Mouse (Mus musculus): ENCODE measurements at regions not wholly inside any gene's neighbourhood (a gene's known extent, or its start where the extent isn't known, plus 50 kb on each side); places are given as distances from the start of the nearest gene placed in this dataset.
A peak's percentile ranks its signal among the peaks of the same experiment; 100 is the strongest.

GRCm38 (mm10) chr6:117611281-117611680 is 229.7 kb upstream of the Zfp637 start:
- H3K4me3 ChIP-seq (replicated peaks; ENCODE audit: low read length) = no peak overlapping the region
- no peak overlapping the region for H3K9ac ChIP-seq (ENCODE audit: low read depth, low read length, severe bottlenecking)
- no peak overlapping the region for H3K4me2 ChIP-seq (replicated peaks; ENCODE audit: low read depth, low read length, severe bottlenecking)
- no peaks in the 10 kb centered on the region for H3K27me3 ChIP-seq (ENCODE audit: control insufficient read depth, insufficient read depth, low read length)
- no peak overlapping the region for H3K27ac ChIP-seq (replicated peaks; ENCODE audit: low read depth, low read length)
- DNase-seq (ENCODE audit: low spot score) = no peak
- peaks cover 25% of the 10 kb centered on the region for H3K4me1 ChIP-seq (ENCODE audit: control insufficient read depth, insufficient read depth, low read length)
- 0 out of 2 replicates have a peak, but pooled peaks cover 5% of the 10 kb centered on the region for H3K9me3 ChIP-seq (ENCODE audit: control insufficient read depth, low read length)
- WGBS = 78% methylated on average over 10 of the region's 10 CpGs
- no peak for TF ChIP-seq POLR2A (IDR thresholded peaks at IDR 0.05; ENCODE audit: borderline replicate concordance, extremely low read depth, insufficient read depth, insufficient read length)
- ATAC-seq (ENCODE audit: low FRiP score, low read depth) = no peak
- H3K36me3 ChIP-seq (ENCODE audit: control insufficient read depth, insufficient read depth, low read length) = no peaks in the 10 kb centered on the region

GRCm38 (mm10) chr6:117611965-117612364 is 229.0 kb upstream of the Zfp637 start:
- TF ChIP-seq POLR2A (IDR thresholded peaks at IDR 0.05; ENCODE audit: borderline replicate concordance, extremely low read depth, insufficient read depth, insufficient read length) = no peak
- WGBS = 90% methylated on average over 8 of the region's 8 CpGs
- H3K4me1 ChIP-seq (ENCODE audit: control insufficient read depth, insufficient read depth, low read length) = peaks cover 25% of the 10 kb centered on the region
- H3K27ac ChIP-seq (replicated peaks; ENCODE audit: low read depth, low read length) = no peak overlapping the region
- H3K9ac ChIP-seq (ENCODE audit: low read depth, low read length, severe bottlenecking) = no peak overlapping the region
- no peak overlapping the region for H3K4me3 ChIP-seq (replicated peaks; ENCODE audit: low read length)
- H3K9me3 ChIP-seq (ENCODE audit: control insufficient read depth, low read length) = 0 out of 2 replicates have a peak, but pooled peaks cover 5% of the 10 kb centered on the region
- no peak for DNase-seq (ENCODE audit: low spot score)
- no peak overlapping the region for H3K4me2 ChIP-seq (replicated peaks; ENCODE audit: low read depth, low read length, severe bottlenecking)
- no peak for ATAC-seq (ENCODE audit: low FRiP score, low read depth)
- H3K36me3 ChIP-seq (ENCODE audit: control insufficient read depth, insufficient read depth, low read length) = no peaks in the 10 kb centered on the region
- no peaks in the 10 kb centered on the region for H3K27me3 ChIP-seq (ENCODE audit: control insufficient read depth, insufficient read depth, low read length)

- H3K4me2 ChIP-seq (replicated peaks; ENCODE audit: low read depth, low read length, severe bottlenecking) = no peak overlapping the region
- H3K4me1 ChIP-seq (ENCODE audit: control insufficient read depth, insufficient read depth, low read length) = peaks cover 25% of the 10 kb centered on the region
- 0 out of 2 replicates have a peak, but pooled peaks cover 5% of the 10 kb centered on the region for H3K9me3 ChIP-seq (ENCODE audit: control insufficient read depth, low read length)
- no peak overlapping the region for H3K9ac ChIP-seq (ENCODE audit: low read depth, low read length, severe bottlenecking)
- no peak overlapping the region for H3K4me3 ChIP-seq (replicated peaks; ENCODE audit: low read length)
- no peak overlapping the region for H3K27ac ChIP-seq (replicated peaks; ENCODE audit: low read depth, low read length)
- H3K27me3 ChIP-seq (ENCODE audit: control insufficient read depth, insufficient read depth, low read length) = no peaks in the 10 kb centered on the region
- DNase-seq (ENCODE audit: low spot score) (no peak), ATAC-seq (ENCODE audit: low FRiP score, low read depth) (no peak)
- no peaks in the 10 kb centered on the region for H3K36me3 ChIP-seq (ENCODE audit: control insufficient read depth, insufficient read depth, low read length)
- WGBS = 56% methylated on average over 8 of the region's 8 CpGs
- TF ChIP-seq POLR2A (IDR thresholded peaks at IDR 0.05; ENCODE audit: borderline replicate concordance, extremely low read depth, insufficient read depth, insufficient read length) = no peak
Measured at GRCm38 (mm10) chr6:117612421-117612820, 228.6 kb upstream of the Zfp637 start.

GRCm38 (mm10) chr6:117613656-117614350 is 227.2 kb upstream of the Zfp637 start:
- Histone ChIP-seq H3K9ac (ENCODE audit: low read depth, low read length, severe bottlenecking) (no peak overlapping the region), H3K27me3 (ENCODE audit: control insufficient read depth, insufficient read depth, low read length) (no peaks in the 10 kb centered on the region), H3K4me1 (ENCODE audit: control insufficient read depth, insufficient read depth, low read length) (peaks cover 25% of the 10 kb centered on the region), H3K9me3 (ENCODE audit: control insufficient read depth, low read length) (no peaks in the 10 kb centered on the region), H3K27ac (replicated peaks; ENCODE audit: low read depth, low read length) (no peak overlapping the region), H3K4me2 (replicated peaks; ENCODE audit: low read depth, low read length, severe bottlenecking) (no peak overlapping the region; the same call in 1 of the 2 replicates), H3K36me3 (ENCODE audit: control insufficient read depth, insufficient read depth, low read length) (no peaks in the 10 kb centered on the region), H3K4me3 (replicated peaks; ENCODE audit: low read length) (no peak overlapping the region)
- WGBS = 33% methylated on average over 11 of the region's 11 CpGs
- no peak for TF ChIP-seq POLR2A (IDR thresholded peaks at IDR 0.05; ENCODE audit: borderline replicate concordance, extremely low read depth, insufficient read depth, insufficient read length)
- DNase-seq (ENCODE audit: low spot score) (peak; percentile 43), ATAC-seq (ENCODE audit: low FRiP score, low read depth) (peak; percentile 47)

GRCm38 (mm10) chr6:117614386-117614785 is 226.6 kb upstream of the Zfp637 start:
- H3K27ac ChIP-seq (replicated peaks; ENCODE audit: low read depth, low read length) = 0 out of 2 replicates have a peak overlapping the region, but pooled peaks have one; percentile 33
- no peak overlapping the region for H3K4me2 ChIP-seq (replicated peaks; ENCODE audit: low read depth, low read length, severe bottlenecking)
- no peaks in the 10 kb centered on the region for H3K9me3 ChIP-seq (ENCODE audit: control insufficient read depth, low read length)
- WGBS = 69% methylated on average over 6 of the region's 6 CpGs
- DNase-seq (ENCODE audit: low spot score) = no peak
- H3K4me1 ChIP-seq (ENCODE audit: control insufficient read depth, insufficient read depth, low read length) = peaks cover 22% of the 10 kb centered on the region
- no peak for TF ChIP-seq POLR2A (IDR thresholded peaks at IDR 0.05; ENCODE audit: borderline replicate concordance, extremely low read depth, insufficient read depth, insufficient read length)
- H3K9ac ChIP-seq (ENCODE audit: low read depth, low read length, severe bottlenecking) = no peak overlapping the region
- no peak overlapping the region for H3K4me3 ChIP-seq (replicated peaks; ENCODE audit: low read length)
- no peaks in the 10 kb centered on the region for H3K36me3 ChIP-seq (ENCODE audit: control insufficient read depth, insufficient read depth, low read length)
- no peak; the same call in 1 of the 2 replicates for ATAC-seq (ENCODE audit: low FRiP score, low read depth)
- no peaks in the 10 kb centered on the region for H3K27me3 ChIP-seq (ENCODE audit: control insufficient read depth, insufficient read depth, low read length)

Measured in limb, embryonic 14.5 days (tissue).